Mouse (Mus musculus) CH12.LX (cell line): ENCODE measurements around the gene Gss. TPM values are rescaled to one million over a fixed set of nuclear protein-coding genes. Genes with fewer than 3 reads are reported as not detected.

Experiments
- DNase-seq: peaks from one replicate; pipeline ENCODE4 v3.0.0-alpha.2; 2013; ENCODE audit errors: extremely low read depth
- H3K27ac ChIP-seq: 2 replicates; pipeline ENCODE4 v1.5.1; 2012; ENCODE audit warnings: low read depth, mild to moderate bottlenecking, control low read depth, moderate library complexity; ENCODE audit not compliant: insufficient read depth
- H3K27me3 ChIP-seq: replicated peaks from 2 replicates; pipeline ENCODE3; 2012; ENCODE audit warnings: inconsistent platforms
- H3K36me3 ChIP-seq, 2 experiments: replicated peaks in 1 of 2; 2 replicates each; pipeline versions ENCODE3 to v1.6.1; 2012; ENCODE audit warnings: inconsistent platforms in 1 of 2, low read length in 1 of 2, mild to moderate bottlenecking in 1 of 2, mixed read lengths in 1 of 2, moderate library complexity in 1 of 2; ENCODE audit not compliant: control insufficient read depth in 1 of 2, insufficient read depth in 1 of 2
- H3K4me1 ChIP-seq, 2 experiments: 2 replicates each; pipeline ENCODE4 v1.6.1; 2012; ENCODE audit warnings: inconsistent platforms in 1 of 2, moderate library complexity in 1 of 2; ENCODE audit not compliant: insufficient read depth in 2 of 2, control insufficient read depth in 1 of 2
- H3K4me2 ChIP-seq: 2 replicates; pipeline ENCODE4 v1.6.1; 2012; ENCODE audit warnings: low read depth, mild to moderate bottlenecking, control low read depth; ENCODE audit not compliant: poor library complexity, insufficient read depth, severe bottlenecking
- H3K4me3 ChIP-seq, 3 experiments: fragments of 150-350 bp in 1 of 3; sonication (generic) in 1 of 3; replicated peaks in 1 of 3; 2 replicates each; pipeline versions ENCODE3 to v1.5.1; 2011 to 2012; ENCODE audit warnings: low read depth in 2 of 3, low read length in 2 of 3, mild to moderate bottlenecking in 2 of 3, moderate library complexity in 2 of 3, control low read depth in 1 of 3, improper control_type of control experiment in 1 of 3, inconsistent platforms in 1 of 3, mixed read lengths in 1 of 3; ENCODE audit not compliant: poor library complexity in 1 of 3
- H3K79me2 ChIP-seq: replicated peaks from 2 replicates; pipeline ENCODE4 v1.6.1; 2012; ENCODE audit warnings: mild to moderate bottlenecking, moderate library complexity; ENCODE audit not compliant: control insufficient read depth, poor library complexity, insufficient read depth, severe bottlenecking; ENCODE audit errors: extremely low read depth
- H3K9ac ChIP-seq: 2 replicates; pipeline ENCODE4 v1.6.1; 2012; ENCODE audit warnings: low read depth, mild to moderate bottlenecking, control low read depth, moderate library complexity; ENCODE audit not compliant: insufficient read depth
- H3K9me3 ChIP-seq: replicated peaks from 2 replicates; pipeline ENCODE3; 2012; ENCODE audit warnings: low read length, inconsistent platforms, mixed read lengths
- BHLHE40 ChIP-seq: IDR thresholded peaks from 2 replicates; pipeline ENCODE4 v1.6.1; 2011; ENCODE audit warnings: mild to moderate bottlenecking, low read depth, low read length, improper control_type of control experiment
- ELF1 ChIP-seq: IDR thresholded peaks from 2 replicates; pipeline ENCODE4 v1.6.1; 2014; ENCODE audit warnings: low read depth, mild to moderate bottlenecking, inconsistent platforms, low read length, improper control_type of control experiment
- JUND ChIP-seq: conservative IDR thresholded peaks from 2 replicates; pipeline ENCODE4 v1.6.1; 2011; ENCODE audit warnings: low read depth, low read length, improper control_type of control experiment
- MAFK ChIP-seq: IDR thresholded peaks from 2 replicates; pipeline ENCODE4 v1.6.1; 2011; ENCODE audit warnings: low read length, improper control_type of control experiment; ENCODE audit not compliant: insufficient replicate concordance
- MEF2A ChIP-seq: IDR thresholded peaks from 2 replicates; pipeline ENCODE4 v1.6.1; 2014; ENCODE audit warnings: low read depth, mild to moderate bottlenecking, inconsistent platforms, low read length, improper control_type of control experiment, borderline replicate concordance
- MXI1 ChIP-seq: IDR thresholded peaks from 2 replicates; pipeline ENCODE4 v1.6.1; 2011; ENCODE audit warnings: mild to moderate bottlenecking, low read depth, low read length, improper control_type of control experiment
- MYC ChIP-seq: IDR thresholded peaks from 2 replicates; pipeline ENCODE4 v1.6.1; 2011; ENCODE audit warnings: low read depth, mild to moderate bottlenecking, improper control_type of control experiment, low read length
- NELFE ChIP-seq: IDR thresholded peaks from 2 replicates; pipeline ENCODE4 v1.6.1; 2011; ENCODE audit warnings: low read depth, low read length, improper control_type of control experiment
- PAX5 ChIP-seq: IDR thresholded peaks from 2 replicates; pipeline ENCODE4 v1.6.1; 2012; ENCODE audit warnings: low read length, inconsistent platforms, mixed read lengths
- POLR2AphosphoS2 ChIP-seq: IDR thresholded peaks from 2 replicates; pipeline ENCODE4 v1.6.1; 2011; ENCODE audit warnings: low read depth, low read length, improper control_type of control experiment
- SMC3 ChIP-seq: IDR thresholded peaks from 2 replicates; pipeline ENCODE4 v1.6.1; 2011; ENCODE audit warnings: low read depth, low read length, improper control_type of control experiment
- TCF12 ChIP-seq: IDR thresholded peaks from 2 replicates; pipeline ENCODE4 v1.6.1; 2014; ENCODE audit warnings: low read depth, mild to moderate bottlenecking, inconsistent platforms, low read length, improper control_type of control experiment
- USF1 ChIP-seq: IDR thresholded peaks from 2 replicates; pipeline ENCODE4 v1.6.1; 2014; ENCODE audit warnings: low read depth, mild to moderate bottlenecking, inconsistent platforms, low read length, improper control_type of control experiment
- ZC3H11A ChIP-seq: IDR thresholded peaks from 2 replicates; pipeline ENCODE4 v1.6.1; 2012; ENCODE audit warnings: low read depth, mild to moderate bottlenecking, inconsistent platforms, low read length, improper control_type of control experiment
- ZKSCAN1 ChIP-seq: IDR thresholded peaks from 2 replicates; pipeline ENCODE4 v1.6.1; 2012; ENCODE audit warnings: low read depth, inconsistent platforms, low read length, improper control_type of control experiment, borderline replicate concordance
- ZMIZ1 ChIP-seq: IDR thresholded peaks from 2 replicates; pipeline ENCODE4 v1.6.1; 2012; ENCODE audit warnings: low read depth, mild to moderate bottlenecking, inconsistent platforms, low read length, improper control_type of control experiment
- dilution Hi-C: fragments of 300-500 bp; cut with MboI; formaldehyde crosslinking; loops from 2 replicates; pipeline ENCODE4 v1.14.3; 2020; ENCODE audit warnings: low sequenced_read_pairs; ENCODE audit not compliant: extremely low pct_unique_long_range_greater_than_20kb, extremely low pct_ligation_motif_present
- in situ Hi-C: fragments of 300-500 bp; cut with MboI; formaldehyde crosslinking; loops from 3 replicates; pipeline ENCODE4 v1.14.3; 2019; ENCODE audit warnings: low sequenced_read_pairs, low pct_ligation_motif_present, low pct_unique_long_range_greater_than_20kb, mixed read lengths
- polyA plus RNA-seq: library from polyadenylated mRNA; unstranded; fragments of >175 nt; gene quantifications from 2 replicates; pipeline ENCODE4 v1.2.1, GENCODE M21; 2012; ENCODE audit warnings: low read depth; ENCODE audit not compliant: insufficient read length
- total RNA-seq, 2 experiments: library from RNA; depleted of rRNA; stranded (reverse); fragments of 300-350 nt in 1 of 2; fragments of >200 nt in 1 of 2; gene quantifications; 2 replicates each; pipeline ENCODE4 v1.2.3; 2012 to 2014

Gss gene
- total and polyA plus RNA-seq, 3 experiments, result 17.3 to 21.9 (median 18.0) TPM

- in situ Hi-C loops, result no loop called here
- H3K79me2 ChIP-seq, result no peaks in the 10 kb centered on the region
- H3K36me3 ChIP-seq, result no peaks in the 10 kb centered on the region
- no peak for DNase-seq
- no peak overlapping the region for H3K9ac ChIP-seq
- H3K4me1 ChIP-seq, result no peaks in the 10 kb centered on the region
- no peaks in the 10 kb centered on the region for H3K9me3 ChIP-seq
- no peak overlapping the region for H3K4me2 ChIP-seq
- H3K4me3 ChIP-seq, result no peak overlapping the region
- TF ChIP-seq NELFE (no peak), POLR2AphosphoS2 (no peak), ELF1 (no peak), MEF2A (no peak), PAX5 (no peak), MXI1 (no peak), BHLHE40 (no peak), ZC3H11A (no peak), USF1 (no peak), ZMIZ1 (no peak)
- no peak overlapping the region for H3K27ac ChIP-seq
- dilution Hi-C loops, result no loop called here
- no peaks in the 10 kb centered on the region for H3K27me3 ChIP-seq
Measured at GRCm38 (mm10) chr2:155546955-155547354, 45.7 kb downstream of the Gss start.

- no peaks in the 10 kb centered on the region for H3K79me2 ChIP-seq
- in situ Hi-C loops, result no loop called here
- H3K27ac ChIP-seq, result peak overlapping the region; percentile 52
- H3K4me2 ChIP-seq, result peak overlapping the region; percentile 100
- H3K9me3 ChIP-seq, result no peaks in the 10 kb centered on the region
- DNase-seq, result peak; percentile 21
- dilution Hi-C loops, result no loop called here
- H3K36me3 ChIP-seq, result no peaks in the 10 kb centered on the region
- TF ChIP-seq USF1 (no peak), MAFK (no peak), TCF12 (no peak), MXI1 (no peak), MYC (no peak), ZKSCAN1 (no peak), JUND (no peak), SMC3 (no peak)
- H3K9ac ChIP-seq, result peak overlapping the region; percentile 72
- peaks cover 8 to 28% of the 10 kb centered on the region in 2 experiments; a peak in 3 of 4 replicates for H3K4me1 ChIP-seq
- peak overlapping the region in 1 of 3 experiments; percentile 3 for H3K4me3 ChIP-seq
- H3K27me3 ChIP-seq, result no peaks in the 10 kb centered on the region
Measured at GRCm38 (mm10) chr2:155540822-155541458, 51.7 kb downstream of the Gss start.
